Mouse (Mus musculus): ENCODE measurements at regions not wholly inside any gene's neighbourhood (a gene's known extent, or its start where the extent isn't known, plus 50 kb on each side); places are given as distances from the start of the nearest gene placed in this dataset.

DNA sequence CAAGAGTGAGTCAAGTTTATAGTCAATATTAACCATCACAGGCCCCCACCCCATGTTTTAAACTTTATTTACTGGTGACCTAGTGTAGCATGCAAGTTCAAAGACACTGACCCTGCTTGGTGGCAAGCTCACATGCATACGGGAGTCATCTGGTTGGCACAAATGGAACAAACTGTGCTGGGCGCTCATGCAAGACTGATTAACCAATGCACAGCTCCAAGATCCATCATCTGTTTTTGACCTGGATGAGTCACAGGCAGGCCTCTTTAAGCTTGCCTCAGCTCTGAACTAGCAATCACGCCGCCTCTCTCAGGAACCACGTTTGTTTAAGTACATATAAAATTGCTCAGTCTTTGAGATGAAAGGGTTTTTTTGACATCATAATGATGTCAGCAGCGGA is 313.1 kb downstream of the Irs2 start:
- no peak for TF ChIP-seq GATA1 (IDR thresholded peaks at IDR 0.05; ENCODE audit: low read length)
- TF ChIP-seq TAL1 (IDR thresholded peaks at IDR 0.05; ENCODE audit: low read length) = no peak
- Histone ChIP-seq H3K27me3 (ENCODE audit: control insufficient read depth) (no peaks in the 10 kb centered on the region), H3K4me1 (ENCODE audit: control insufficient read depth) (no peaks in the 10 kb centered on the region), H3K4me3 (replicated peaks) (no peak overlapping the region), H3K36me3 (ENCODE audit: control insufficient read depth) (no peaks in the 10 kb centered on the region), H3K9me3 (ENCODE audit: control insufficient read depth, low read length) (no peaks in the 10 kb centered on the region)

DNA sequence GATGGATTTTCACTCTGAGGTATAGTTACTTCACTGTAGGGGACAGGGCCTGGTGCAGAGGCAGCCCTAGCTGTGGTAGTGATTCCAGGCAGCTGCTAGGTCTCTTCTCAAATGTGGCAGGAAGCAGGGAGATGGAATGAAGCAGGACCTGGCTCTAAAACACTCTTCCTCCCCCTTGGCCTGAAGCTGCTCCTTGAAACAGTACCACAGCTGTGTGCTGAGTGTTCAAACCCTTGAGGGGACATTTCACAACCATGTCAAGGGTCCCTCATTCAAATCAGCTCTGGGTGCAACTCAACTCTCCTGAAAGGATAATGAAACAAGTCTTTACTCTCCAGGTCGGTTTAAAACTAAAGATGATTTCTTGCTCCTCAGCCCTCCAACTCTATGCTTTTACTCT is 317.6 kb downstream of the Irs2 start:
- TF ChIP-seq GATA1 (IDR thresholded peaks at IDR 0.05; ENCODE audit: low read length) (no peak), TAL1 (IDR thresholded peaks at IDR 0.05; ENCODE audit: low read length) (no peak)
- Histone ChIP-seq H3K4me3 (replicated peaks) (no peak overlapping the region), H3K27me3 (ENCODE audit: control insufficient read depth) (no peaks in the 10 kb centered on the region), H3K4me1 (ENCODE audit: control insufficient read depth) (no peaks in the 10 kb centered on the region), H3K9me3 (ENCODE audit: control insufficient read depth, low read length) (no peaks in the 10 kb centered on the region), H3K36me3 (ENCODE audit: control insufficient read depth) (no peaks in the 10 kb centered on the region)

DNA sequence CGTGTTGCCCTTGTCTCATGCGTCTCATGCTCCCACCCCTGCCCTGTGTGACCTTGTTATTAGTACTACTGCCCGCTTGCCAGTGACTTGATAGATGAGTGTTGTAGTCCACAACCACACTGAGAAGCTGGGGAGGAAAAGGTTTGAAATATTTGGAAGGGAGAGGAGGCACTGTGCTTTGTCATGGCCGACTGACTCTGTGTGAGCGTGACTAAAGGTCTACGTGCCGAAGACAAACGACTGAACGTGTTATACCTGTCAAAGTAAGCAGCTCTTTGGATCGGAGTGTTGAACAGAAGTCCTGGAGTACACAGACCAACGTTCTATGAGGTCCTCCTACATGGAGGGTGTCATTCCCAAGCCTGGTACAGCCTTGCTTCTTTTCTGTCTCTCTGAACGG is 318.4 kb downstream of the Irs2 start:
- Histone ChIP-seq H3K4me3 (replicated peaks) (no peak overlapping the region), H3K27me3 (ENCODE audit: control insufficient read depth) (no peaks in the 10 kb centered on the region), H3K4me1 (ENCODE audit: control insufficient read depth) (no peaks in the 10 kb centered on the region), H3K36me3 (ENCODE audit: control insufficient read depth) (no peaks in the 10 kb centered on the region), H3K9me3 (ENCODE audit: control insufficient read depth, low read length) (no peaks in the 10 kb centered on the region)
- no peak for TF ChIP-seq GATA1 (IDR thresholded peaks at IDR 0.05; ENCODE audit: low read length)
- TF ChIP-seq TAL1 (IDR thresholded peaks at IDR 0.05; ENCODE audit: low read length) = no peak

DNA sequence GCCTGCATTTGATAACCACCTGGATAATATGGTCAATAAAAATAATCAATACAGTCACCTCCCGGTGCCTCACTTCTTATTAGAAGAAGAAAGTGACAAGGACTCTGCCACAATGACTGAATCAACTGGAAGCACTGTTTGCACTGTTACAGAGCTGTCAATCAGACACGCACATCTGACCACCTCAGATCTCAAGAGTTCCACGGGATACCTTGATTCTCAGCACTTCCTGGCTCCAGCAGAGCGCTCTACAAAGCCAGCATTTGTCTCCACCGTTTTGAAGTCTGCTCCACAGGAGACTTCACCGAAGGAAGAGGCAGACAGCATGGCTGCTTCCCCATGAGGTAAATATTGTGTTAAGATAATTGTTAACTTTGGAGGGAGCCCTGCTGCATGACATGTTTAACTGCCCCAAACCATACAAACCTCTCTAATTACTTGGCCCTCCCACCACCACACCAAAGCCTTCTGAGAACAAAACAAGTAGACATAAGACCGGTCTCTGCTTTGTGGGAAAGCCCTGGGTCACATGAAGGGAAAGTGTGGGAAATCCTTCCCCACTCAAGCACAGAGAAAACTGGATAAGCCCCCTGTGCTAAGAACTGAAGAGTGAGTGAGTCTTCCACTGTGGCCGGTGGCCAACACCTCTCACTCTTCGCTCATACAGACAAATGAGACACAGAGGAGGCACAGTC is 320.2 kb downstream of the Irs2 start:
- Histone ChIP-seq H3K4me3 (replicated peaks) (no peak overlapping the region), H3K27me3 (ENCODE audit: control insufficient read depth) (no peaks in the 10 kb centered on the region), H3K9me3 (ENCODE audit: control insufficient read depth, low read length) (no peaks in the 10 kb centered on the region), H3K4me1 (ENCODE audit: control insufficient read depth) (peaks cover 2% of the 10 kb centered on the region), H3K36me3 (ENCODE audit: control insufficient read depth) (no peaks in the 10 kb centered on the region)
- TF ChIP-seq GATA1 (IDR thresholded peaks at IDR 0.05; ENCODE audit: low read length) (no peak), TAL1 (IDR thresholded peaks at IDR 0.05; ENCODE audit: low read length) (no peak)
